Mouse (Mus musculus): ENCODE data around the gene Plk5. TPM values are rescaled to one million over a fixed set of nuclear protein-coding genes. Genes with fewer than 3 reads are reported as not detected.

Plk5 gene
- total and polyA plus RNA-seq, 3 experiments = 0.19 TPM; not detected in 1

DNA sequence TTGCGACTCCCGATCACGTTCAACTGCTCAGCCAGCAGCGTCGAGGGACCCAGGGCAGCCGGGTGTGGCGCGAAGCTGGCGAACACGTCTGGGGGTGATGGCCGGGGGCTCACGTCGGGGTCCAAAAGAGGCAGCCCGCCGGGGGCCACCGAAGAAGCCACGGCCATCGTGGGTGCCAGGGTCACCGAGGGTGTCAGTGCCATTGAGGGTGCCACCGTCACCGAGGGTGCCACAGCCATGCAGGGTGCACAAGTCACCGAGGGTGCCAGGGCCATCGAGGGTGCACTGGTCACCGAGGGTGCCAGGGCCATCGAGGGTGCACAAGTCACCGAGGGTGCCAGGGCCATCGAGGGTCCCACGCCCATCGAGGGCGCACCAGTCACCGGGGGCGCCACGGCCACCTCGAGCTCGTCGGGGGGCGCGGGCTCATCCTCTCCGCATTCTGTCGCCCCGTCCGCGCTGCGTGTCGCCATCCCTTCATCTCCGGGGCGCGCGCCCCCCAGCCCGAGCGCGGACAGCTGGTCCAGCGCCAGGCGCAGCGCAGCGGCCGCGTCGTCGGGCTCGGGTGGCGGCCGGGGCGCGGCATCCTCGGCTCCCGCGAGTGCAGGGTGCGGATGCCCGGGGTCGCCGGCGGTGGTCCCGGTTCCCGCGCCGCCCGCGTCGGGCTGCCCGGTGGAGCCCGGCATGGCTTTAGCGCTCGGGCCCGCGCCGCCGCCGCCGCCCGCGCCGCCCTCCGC, 30.6 kb downstream of the Plk5 start:
- H3K4me1 ChIP-seq (ENCODE audit: control insufficient read depth in 1 of 2, insufficient read depth in 2 of 2, low read length in 2 of 2) = peaks cover 9 to 39% of the 10 kb centered on the region in 2 experiments

GRCm38 (mm10) chr10:80387522-80387959, 31.3 kb downstream of the Plk5 start, which contains the start of gene Mex3d:
Gene Mex3d (minus strand): TSS chr10:80387659.
- Histone ChIP-seq H3K9ac (ENCODE audit: control insufficient read depth, low read depth, low read length, poor library complexity, severe bottlenecking) (peak within 1 kb of the TSS; percentile 81), H3K4me1 (ENCODE audit: control insufficient read depth in 1 of 2, insufficient read depth in 2 of 2, low read length in 2 of 2) (peaks cover 9 to 39% of the 10 kb centered on the region in 2 experiments), H3K4me3 (ENCODE audit: control insufficient read depth in 1 of 2, insufficient read depth in 1 of 2, low read depth in 2 of 2, low read length in 2 of 2) (peak within 1 kb of the TSS; percentile 61 to 93), H3K79me2 (ENCODE audit: control insufficient read depth, insufficient read depth, low read length, poor library complexity) (peaks cover 17% of the 10 kb centered on the region), H3K27ac (ENCODE audit: control insufficient read depth, low read depth, low read length) (peak within 1 kb of the TSS; percentile 43), H3K27me3 (ENCODE audit: control insufficient read depth in 1 of 2, insufficient read depth in 2 of 2, low read length in 2 of 2) (no peaks in the 10 kb centered on the region), H3K9me3 (replicated peaks; ENCODE audit: insufficient read depth, low read length) (no peaks in the 10 kb centered on the region), H3K36me3 (ENCODE audit: control insufficient read depth in 1 of 2, insufficient read depth in 2 of 2, low read length in 2 of 2) (peaks cover 0 to 22% of the 10 kb centered on the region in 2 experiments; a peak in 2 of 4 replicates)
- DNase-seq (ENCODE audit: low read depth, low spot score) = peak; percentile 87
- TF ChIP-seq MAZ (IDR thresholded peaks at IDR 0.05; ENCODE audit: low read depth, low read length) (peak; percentile 82; the same call in 1 of the 2 replicates), BHLHE40 (IDR thresholded peaks at IDR 0.05; ENCODE audit: borderline replicate concordance, low read depth, low read length) (peak; percentile 98), MXI1 (IDR thresholded peaks at IDR 0.05; ENCODE audit: low read depth, low read length) (peak; percentile 86), CTCF (IDR thresholded peaks at IDR 0.05 in 2 of 3, conservative IDR thresholded peaks at IDR 0.05 in 1 of 3; ENCODE audit: control insufficient read depth in 1 of 3, insufficient read depth in 1 of 3, low read depth in 2 of 3, low read length in 3 of 3, poor library complexity in 1 of 3, severe bottlenecking in 1 of 3) (no peak), ZC3H11A (IDR thresholded peaks at IDR 0.05; ENCODE audit: low read depth, low read length) (no peak), NRF1 (IDR thresholded peaks at IDR 0.05; ENCODE audit: insufficient read depth, low read depth, low read length, poor library complexity, severe bottlenecking) (peak; percentile 80), POLR2AphosphoS5 (IDR thresholded peaks at IDR 0.05; ENCODE audit: borderline replicate concordance, low read depth, low read length) (no peak), MYC (IDR thresholded peaks at IDR 0.05; ENCODE audit: low read depth, low read length) (0 out of 2 replicates have a peak, but pooled peaks have one; percentile 58), ETS1 (IDR thresholded peaks at IDR 0.05; ENCODE audit: low read depth, low read length) (peak; percentile 48; the same call in 1 of the 2 replicates), ZKSCAN1 (IDR thresholded peaks at IDR 0.05; ENCODE audit: low read depth, low read length) (no peak), CHD2 (IDR thresholded peaks at IDR 0.05; ENCODE audit: low read length) (no peak), ZMIZ1 (IDR thresholded peaks at IDR 0.05; ENCODE audit: low read depth, low read length) (no peak), JUND (IDR thresholded peaks at IDR 0.05; ENCODE audit: low read depth, low read length) (no peak), MEF2A (IDR thresholded peaks at IDR 0.05; ENCODE audit: extremely low read depth, insufficient replicate concordance, low read depth, low read length, poor library complexity, severe bottlenecking) (no peak), MYB (IDR thresholded peaks at IDR 0.05; ENCODE audit: low read depth, low read length) (no peak), TAL1 (IDR thresholded peaks at IDR 0.05; ENCODE audit: low read length) (no peak), E2F4 (IDR thresholded peaks at IDR 0.05; ENCODE audit: borderline replicate concordance, low read depth, low read length) (no peak), UBTF (IDR thresholded peaks at IDR 0.05; ENCODE audit: borderline replicate concordance, insufficient read depth, low read depth, low read length) (no peak), SMC3 (IDR thresholded peaks at IDR 0.05; ENCODE audit: low read depth, low read length) (no peak), SIN3A (IDR thresholded peaks at IDR 0.05; ENCODE audit: low read length) (peak; percentile 53), MAX (IDR thresholded peaks at IDR 0.05; ENCODE audit: low read length) (peak; percentile 46; the same call in 1 of the 2 replicates), KAT2A (conservative IDR thresholded peaks at IDR 0.05; ENCODE audit: low read depth, low read length) (no peak), USF2 (IDR thresholded peaks at IDR 0.05; ENCODE audit: borderline replicate concordance in 1 of 2, insufficient read depth in 1 of 2, low read depth in 1 of 2, low read length in 2 of 2) (0 out of 4 replicates have a peak, but pooled peaks of 1 of the 2 experiments have one; percentile 49), RAD21 (IDR thresholded peaks at IDR 0.05; ENCODE audit: low read depth, low read length) (no peak), TBP (IDR thresholded peaks at IDR 0.05; ENCODE audit: low read depth, low read length) (no peak), GABPA (IDR thresholded peaks at IDR 0.05; ENCODE audit: low read depth, low read length) (no peak), NELFE (IDR thresholded peaks at IDR 0.05; ENCODE audit: low read depth, low read length) (peak; percentile 74)

More for the DNA sequence above, 30.6 kb downstream of the Plk5 start:
- Histone ChIP-seq H3K4me3 (ENCODE audit: control insufficient read depth in 1 of 2, insufficient read depth in 1 of 2, low read depth in 2 of 2, low read length in 2 of 2) (peak overlapping the region; percentile 34 to 69), H3K27me3 (ENCODE audit: control insufficient read depth in 1 of 2, insufficient read depth in 2 of 2, low read length in 2 of 2) (no peaks in the 10 kb centered on the region), H3K79me2 (ENCODE audit: control insufficient read depth, insufficient read depth, low read length, poor library complexity) (peaks cover 17% of the 10 kb centered on the region), H3K36me3 (ENCODE audit: control insufficient read depth in 1 of 2, insufficient read depth in 2 of 2, low read length in 2 of 2) (peaks cover 0 to 22% of the 10 kb centered on the region in 2 experiments; a peak in 2 of 4 replicates), H3K27ac (ENCODE audit: control insufficient read depth, low read depth, low read length) (no peak overlapping the region), H3K9me3 (replicated peaks; ENCODE audit: insufficient read depth, low read length) (no peaks in the 10 kb centered on the region), H3K9ac (ENCODE audit: control insufficient read depth, low read depth, low read length, poor library complexity, severe bottlenecking) (peak overlapping the region; percentile 62)
- TF ChIP-seq SIN3A (IDR thresholded peaks at IDR 0.05; ENCODE audit: low read length) (peak; percentile 45; the same call in 1 of the 2 replicates), MAX (IDR thresholded peaks at IDR 0.05; ENCODE audit: low read length) (peak; percentile 45; the same call in 1 of the 2 replicates), MAZ (IDR thresholded peaks at IDR 0.05; ENCODE audit: low read depth, low read length) (no peak), POLR2A (IDR thresholded peaks at IDR 0.05; ENCODE audit: control insufficient read depth in 1 of 2, insufficient read depth in 1 of 2, low read depth in 1 of 2, low read length in 2 of 2, poor library complexity in 1 of 2) (peak in 1 of 2 experiments; percentile 18; a peak in 1 of 4 replicates)
- peak; percentile 47 for DNase-seq (ENCODE audit: low read depth, low spot score)
